Mouse (Mus musculus) neural tube, embryonic 14.5 days (tissue): ENCODE results near the gene Setd2. TPM values are rescaled to one million over a fixed set of nuclear protein-coding genes. Genes with fewer than 3 reads are reported as not detected.

ENCODE experiments used
- ATAC-seq: fragments of 200-750 bp; cut with Nextera tagmentation; 2 replicates; pipeline ENCODE4 v1.8.0; 2017; ENCODE audit warnings: low read depth, mild to moderate bottlenecking, moderate TSS enrichment, moderate library complexity
- H3K27ac ChIP-seq: fragments of 300-500 bp; sonication (generic); 2 replicates; pipeline ENCODE4 v1.5.1; 2014; ENCODE audit warnings: low read depth, mild to moderate bottlenecking, control low read depth, low read length, moderate library complexity, mixed read lengths
- H3K27me3 ChIP-seq: fragments of 300-500 bp; sonication (generic); 2 replicates; pipeline ENCODE4 v1.6.1; 2014; ENCODE audit warnings: low read length; ENCODE audit not compliant: control insufficient read depth, insufficient read depth
- H3K36me3 ChIP-seq: fragments of 300-500 bp; sonication (generic); 2 replicates; pipeline ENCODE4 v1.6.1; 2014; ENCODE audit warnings: low read length, mixed read lengths; ENCODE audit not compliant: control insufficient read depth, insufficient read depth
- H3K4me1 ChIP-seq: fragments of 300-500 bp; sonication (generic); 2 replicates; pipeline ENCODE4 v1.6.1; 2014; ENCODE audit warnings: low read length; ENCODE audit not compliant: control insufficient read depth, insufficient read depth
- H3K4me2 ChIP-seq: fragments of 300-500 bp; sonication (generic); 2 replicates; pipeline ENCODE4 v1.6.1; 2014; ENCODE audit warnings: mild to moderate bottlenecking, low read depth, low read length, control low read depth
- H3K4me3 ChIP-seq: fragments of 300-500 bp; sonication (generic); 2 replicates; pipeline ENCODE4 v1.5.1; 2014; ENCODE audit warnings: low read depth, low read length, control low read depth, mixed read lengths
- H3K9ac ChIP-seq: fragments of 300-500 bp; sonication (generic); replicated peaks from 2 replicates; pipeline ENCODE4 v1.6.1; 2014; ENCODE audit warnings: low read depth, mild to moderate bottlenecking, control low read depth, low read length, mixed read lengths
- H3K9me3 ChIP-seq: fragments of 300-500 bp; sonication (generic); 2 replicates; pipeline ENCODE4 v1.6.1; 2016; ENCODE audit warnings: low read length; ENCODE audit not compliant: control insufficient read depth
- WGBS: fragments of 180-500 bp; shearing (Covaris S2); extraction: QIAGEN DNeasy Blood & Tissue Kit; methylation state at CpG from one replicate; pipeline ENCODE4 v1.1.7; 2014; 5-methylcytosine and 5-hydroxymethylcytosine counted together
- microRNA-seq: library from miRNA; unstranded; fragments of <30 nt; microRNA quantifications from one replicate; pipeline ENCODE4, GENCODE M21; 2016
- polyA plus RNA-seq: library from polyadenylated mRNA; unstranded; fragments of >200 nt; fragmentation: Nextera tagmentation; extraction: Ambion mirVana; gene quantifications from 2 replicates; pipeline ENCODE4 v1.2.1, GENCODE M21; 2014

Setd2 gene
- polyA plus RNA-seq, 1 experiment from 2014 or later: 56.6 TPM

GRCm38 (mm10) chr9:110667219-110667836 is 134.9 kb downstream of the Setd2 start:
- Histone ChIP-seq H3K9ac (no peak overlapping the region), H3K4me1 (no peaks in the 10 kb centered on the region), H3K4me3 (no peak overlapping the region), H3K27ac (no peak overlapping the region), H3K27me3 (no peaks in the 10 kb centered on the region), H3K9me3 (no peaks in the 10 kb centered on the region), H3K4me2 (no peak overlapping the region), H3K36me3 (no peaks in the 10 kb centered on the region)
- WGBS: 57% methylated on average over 4 of the region's 4 CpGs
- ATAC-seq: no peak

Small RNAs within 50 kb of the gene (microRNA-seq; reads per million reads assigned to microRNA genes)
- gene Mir8107: not detected

Other genes with a start within 250 kb of the Setd2 start
- 41.0 and 41.6 TPM in 2 replicates for gene Elp6, start 227.4 kb upstream of the Setd2 start, polyA plus RNA-seq
- 49.0 and 49.8 TPM in 2 replicates for gene Scap, start 199.3 kb upstream of the Setd2 start, polyA plus RNA-seq
- 25.3 TPM in 2 replicates for gene Ptpn23, start 124.4 kb upstream of the Setd2 start, polyA plus RNA-seq
- 0.23 and 1.6 TPM in 2 replicates for gene Ngp, start 112.8 kb upstream of the Setd2 start, polyA plus RNA-seq
- gene Klhl18, start 55.9 kb upstream of the Setd2 start, polyA plus RNA-seq: 24.1 and 24.3 TPM in 2 replicates
- 3.5 and 3.7 TPM in 2 replicates for gene Kif9, start 55.6 kb upstream of the Setd2 start, polyA plus RNA-seq
- 14.1 and 21.4 TPM in 2 replicates for gene Nradd, start 91.9 kb downstream of the Setd2 start, polyA plus RNA-seq
- 4.8 and 5.0 TPM in 2 replicates for gene Nbeal2, start 121.6 kb downstream of the Setd2 start, polyA plus RNA-seq
- 101 and 112 TPM in 2 replicates for gene Ccdc12, start 123.9 kb downstream of the Setd2 start, polyA plus RNA-seq
- 0.50 and 0.66 TPM in 2 replicates for gene Myl3, start 209.3 kb downstream of the Setd2 start, polyA plus RNA-seq
- gene Pth1r, start 214.5 kb downstream of the Setd2 start, polyA plus RNA-seq: 5.2 and 11.3 TPM in 2 replicates